Mouse (Mus musculus) heart, postnatal 4 days (tissue): ENCODE data around the gene Dexi. TPM values are rescaled to one million over a fixed set of nuclear protein-coding genes. Genes with fewer than 3 reads are reported as not detected.

Source experiments
- DNase-seq: peaks from one replicate; pipeline ENCODE4 v3.0.0; 2021
- total RNA-seq, 2 experiments: library from RNA; stranded (reverse); gene quantifications; 2 replicates each; pipeline ENCODE4 v1.2.3; 2021

The Dexi gene
- total RNA-seq: 10 to 100 TPM; 22.4 to 22.6 TPM

GRCm38 (mm10) chr16:10542698-10543365, at the start of gene Dexi:
Dexi (minus strand) TSS chr16:10543054.
- DNase-seq: peak; percentile 94

- peak; percentile 15 for DNase-seq
These were observed 43.7 kb upstream of the Dexi start for GRCm38 (mm10) chr16:10586546-10586945.

- no peak for DNase-seq
These were observed 42.3 kb upstream of the Dexi start for GRCm38 (mm10) chr16:10585165-10585564.

GRCm38 (mm10) chr16:10581234-10581898, 38.5 kb upstream of the Dexi start:
- no peak for DNase-seq

- DNase-seq: no peak
These were observed 35.5 kb upstream of the Dexi start for GRCm38 (mm10) chr16:10578376-10578775.

- no peak for DNase-seq
These were observed 34.7 kb upstream of the Dexi start for GRCm38 (mm10) chr16:10577548-10577947.

GRCm38 (mm10) chr16:10575915-10576314, 33.1 kb upstream of the Dexi start:
- DNase-seq: no peak

- no peak for DNase-seq
These were observed 32.1 kb upstream of the Dexi start for GRCm38 (mm10) chr16:10574936-10575335.

- DNase-seq: peak; percentile 24
These were observed 29.0 kb upstream of the Dexi start for GRCm38 (mm10) chr16:10571820-10572219.

GRCm38 (mm10) chr16:10570708-10571107, 27.9 kb upstream of the Dexi start:
- DNase-seq: peak; percentile 80

- no peak for DNase-seq
These were observed 27.0 kb upstream of the Dexi start for GRCm38 (mm10) chr16:10569809-10570395.

- no peak for DNase-seq
These were observed 24.3 kb upstream of the Dexi start for GRCm38 (mm10) chr16:10567153-10567552.

GRCm38 (mm10) chr16:10565278-10565885, 22.5 kb upstream of the Dexi start:
- peak; percentile 81 for DNase-seq

GRCm38 (mm10) chr16:10559991-10560390, 17.1 kb upstream of the Dexi start:
- no peak for DNase-seq

- DNase-seq: no peak
These were observed 11.0 kb upstream of the Dexi start for GRCm38 (mm10) chr16:10553858-10554257.

GRCm38 (mm10) chr16:10551592-10551991, 8.7 kb upstream of the Dexi start:
- no peak for DNase-seq

- DNase-seq: no peak
These were observed 6.7 kb upstream of the Dexi start for GRCm38 (mm10) chr16:10549600-10549999.

GRCm38 (mm10) chr16:10548938-10549337, 6.1 kb upstream of the Dexi start:
- no peak for DNase-seq

- DNase-seq: peak; percentile 38
These were observed 4.0 kb upstream of the Dexi start for GRCm38 (mm10) chr16:10546865-10547264.

GRCm38 (mm10) chr16:10544995-10545622, 2.3 kb upstream of the Dexi start, which contains the start of gene Clec16a:
Clec16a (plus strand) TSS chr16:10545339.
- DNase-seq: peak; percentile 97

- DNase-seq: peak; percentile 28
These were observed 588 bp downstream of the Dexi start for GRCm38 (mm10) chr16:10542266-10542665.

GRCm38 (mm10) chr16:10541598-10541930, 1.3 kb downstream of the Dexi start:
- DNase-seq: peak; percentile 30
